Mouse (Mus musculus) liver, embryonic 14.5 days (tissue): ENCODE results near the gene Luzp2.

ENCODE experiments used
- CTCF ChIP-seq: IDR thresholded peaks from 2 replicates; pipeline ENCODE4 v1.5.1; 2016; ENCODE audit warnings: antibody characterized with exemption, low read depth, control low read depth
- EP300 ChIP-seq: IDR thresholded peaks from 2 replicates; pipeline ENCODE4 v1.6.1; 2016; ENCODE audit warnings: antibody characterized with exemption, low read depth

- TF ChIP-seq CTCF (no peak), EP300 (no peak)
Measured at GRCm38 (mm10) chr7:55189496-55189895, 354.2 kb downstream of the Luzp2 start.
